ENCODE assay signal across 15 mouse cellular contexts in genomic region chr1:192582921-192583320, GRCm38 (mm10).
"Had no signal": no experiment of that assay in that cellular context is flagged by ENCODE, and none has a peak within 500 bp of the region (broad histone marks: within the 10 kb centered on the region; RNA-seq: fewer than 3 reads in every experiment).

No protein-coding gene starts in this region.

- H3K9ac ChIP-seq: intestine, embryonic 15.5 days; kidney, embryonic 15.5 days; liver, embryonic 13.5 days had no signal

- H3K4me1 ChIP-seq: intestine, embryonic 15.5 days; kidney, embryonic 15.5 days; liver, embryonic 13.5 days had no signal

- H3K9me3 ChIP-seq: intestine, embryonic 15.5 days; kidney, embryonic 15.5 days; liver, embryonic 13.5 days had no signal

- H3K36me3 ChIP-seq: intestine, embryonic 15.5 days; kidney, embryonic 15.5 days; liver, embryonic 13.5 days had no signal

- H3K4me3 ChIP-seq: intestine, embryonic 15.5 days; kidney, embryonic 15.5 days; liver, embryonic 13.5 days had no signal

- DNase-seq: kidney, adult 11 months; kidney, adult 8-10 months; kidney, postnatal 14 days; kidney, postnatal 4 days; left cerebral cortex, postnatal 4 days; liver, embryonic 13.5 days; lung, adult 2 months; lung, postnatal 14 days; lung, postnatal 4 days; midbrain, embryonic 14.5 days; right cerebral cortex, adult 18-20 months; thymus, postnatal 25 days had no signal

- ATAC-seq: intestine, embryonic 15.5 days had no signal

- H3K4me2 ChIP-seq: intestine, embryonic 15.5 days; kidney, embryonic 15.5 days; liver, embryonic 13.5 days; midbrain, embryonic 11.5 days had no signal

- H3K27me3 ChIP-seq: intestine, embryonic 15.5 days; kidney, embryonic 15.5 days; liver, embryonic 13.5 days had no signal

- H3K27ac ChIP-seq: intestine, embryonic 15.5 days; kidney, embryonic 15.5 days; liver, embryonic 13.5 days had no signal
